Mouse (Mus musculus): ENCODE measurements around the gene Kcnh2. TPM values are rescaled to one million over a fixed set of nuclear protein-coding genes. Genes with fewer than 3 reads are reported as not detected.

The Kcnh2 gene
- total RNA-seq, 2 experiments from 2014 or later: 21.3 to 23.7 TPM

GRCm38 (mm10) chr5:24319776-24320466 lies 31.5 kb downstream of the Kcnh2 start:
- DNase-seq: no peak

- no peak for DNase-seq
These were observed 42.2 kb downstream of the Kcnh2 start for GRCm38 (mm10) chr5:24309223-24309622.

GRCm38 (mm10) chr5:24308621-24309020 lies 42.8 kb downstream of the Kcnh2 start:
- no peak for DNase-seq

GRCm38 (mm10) chr5:24307118-24307777 lies 44.2 kb downstream of the Kcnh2 start:
- DNase-seq: no peak

GRCm38 (mm10) chr5:24303199-24303598 lies 48.2 kb downstream of the Kcnh2 start:
- DNase-seq: no peak

- no peak for DNase-seq
These were observed 51.4 kb downstream of the Kcnh2 start for GRCm38 (mm10) chr5:24299845-24300589.

GRCm38 (mm10) chr5:24291954-24292353 lies 59.5 kb downstream of the Kcnh2 start:
- DNase-seq: no peak

- no peak for DNase-seq
These were observed 65.0 kb downstream of the Kcnh2 start for GRCm38 (mm10) chr5:24286221-24286970.

- no peak for DNase-seq
These were observed 67.3 kb downstream of the Kcnh2 start for GRCm38 (mm10) chr5:24284145-24284544.

GRCm38 (mm10) chr5:24283181-24283580 lies 68.2 kb downstream of the Kcnh2 start:
- DNase-seq: no peak

GRCm38 (mm10) chr5:24280523-24280922 lies 70.9 kb downstream of the Kcnh2 start:
- DNase-seq: no peak

- no peak for DNase-seq
These were observed 71.9 kb downstream of the Kcnh2 start for GRCm38 (mm10) chr5:24279527-24279926.

- DNase-seq: no peak
These were observed 73.2 kb downstream of the Kcnh2 start for GRCm38 (mm10) chr5:24278206-24278605.

- no peak for DNase-seq
These were observed 77.5 kb downstream of the Kcnh2 start for GRCm38 (mm10) chr5:24273683-24274621.

- no peak for DNase-seq
These were observed 80.5 kb downstream of the Kcnh2 start for GRCm38 (mm10) chr5:24270941-24271340.

Other genes starting within 250 kb of the Kcnh2 start
- gene Nupl2, start 186.6 kb downstream of the Kcnh2 start, total RNA-seq (2021): 10 to 100 TPM in 1 of 2 experiments, 1 to 10 TPM in 1; 9.8 to 12.1 TPM
- 1 to 10 TPM; 6.1 to 6.4 TPM for gene Nos3, start 13.2 kb upstream of the Kcnh2 start, total RNA-seq (2021)
- gene Atg9b, start 40.5 kb upstream of the Kcnh2 start, total RNA-seq (2021): 1 to 10 TPM; 3.0 to 4.2 TPM
- 10 to 100 TPM; 51.9 to 58.7 TPM for gene Abcb8, start 42.1 kb upstream of the Kcnh2 start, total RNA-seq (2021)
- gene Asic3, start 61.8 kb upstream of the Kcnh2 start, total RNA-seq (2021): under 1 TPM in 1 of 2 experiments, not detected in 1; 0.23 TPM
- 100 to 1,000 TPM; 122 TPM for gene Cdk5, start 71.9 kb upstream of the Kcnh2 start, total RNA-seq (2021)
- gene Slc4a2, start 72.2 kb upstream of the Kcnh2 start, total RNA-seq (2021): 10 to 100 TPM; 25.6 to 33.2 TPM
- gene Fastk, start 93.7 kb upstream of the Kcnh2 start, total RNA-seq (2021): 100 to 1,000 TPM; 121 to 144 TPM
- 10 to 100 TPM; 18.6 to 19.8 TPM for gene Tmub1, start 96.2 kb upstream of the Kcnh2 start, total RNA-seq (2021)
- 100 to 1,000 TPM; 635 to 641 TPM for gene Agap3, start 100.6 kb upstream of the Kcnh2 start, total RNA-seq (2021)
- gene Gbx1, start 175.6 kb upstream of the Kcnh2 start, total RNA-seq (2021): not detected
- gene Asb10, start 189.4 kb upstream of the Kcnh2 start, total RNA-seq (2021): under 1 TPM in 1 of 2 experiments, not detected in 1; 0.25 TPM
- gene 4931409K22Rik, start 205.2 kb upstream of the Kcnh2 start, total RNA-seq (2021): not detected
- gene Abcf2, start 225.9 kb upstream of the Kcnh2 start, total RNA-seq (2021): 10 to 100 TPM; 74.5 to 77.3 TPM
- 10 to 100 TPM; 58.0 to 61.2 TPM for gene Chpf2, start 235.1 kb upstream of the Kcnh2 start, total RNA-seq (2021)

Data from layer of hippocampus, postnatal 36 days (tissue).